Comparison of ENCODE assay signal across 20 mouse cellular contexts in genomic region chr1:161680558-161680957, GRCm38 (mm10).
DNase-seq lines count a peak whose midpoint lies in the region; ATAC-seq and TF ChIP-seq lines count a peak whose summit lies in the region.
"Had no signal": no experiment of that assay in that cellular context is flagged by ENCODE, and none has a peak within 500 bp of the region (broad histone marks: within the 10 kb centered on the region; RNA-seq: fewer than 3 reads in every experiment).

No protein-coding gene starts in this region.

- no peak overlapping the region for H3K27ac ChIP-seq in embryonic facial prominence, embryonic 14.5 days (replicated peaks; ENCODE audit: low read depth, low read length)
- H3K27ac ChIP-seq in embryonic facial prominence, embryonic 10.5 days (replicated peaks) = no peak overlapping the region
- no peak overlapping the region for H3K27ac ChIP-seq in heart, postnatal 0 days (ENCODE audit: low read depth)
- H3K27ac ChIP-seq in heart, embryonic 10.5 days = no peak overlapping the region
- H3K27ac ChIP-seq: embryonic facial prominence, embryonic 13.5 days; forebrain, embryonic 13.5 days; heart, embryonic 15.5 days; hindbrain, embryonic 13.5 days; hindbrain, postnatal 0 days had no signal

- no peak for TF ChIP-seq CTCF in heart, postnatal 0 days (IDR thresholded peaks at IDR 0.05; ENCODE audit: low read depth)

- WGBS in embryonic facial prominence, embryonic 14.5 days = 68% methylated on average over 6 of the region's 6 CpGs
- 88% methylated on average over 6 of the region's 6 CpGs for WGBS in embryonic facial prominence, embryonic 10.5 days
- 37% methylated on average over 6 of the region's 6 CpGs for WGBS in heart, postnatal 0 days
- 63% methylated on average over 6 of the region's 6 CpGs for WGBS in heart, embryonic 10.5 days

- H3K27me3 ChIP-seq in embryonic facial prominence, embryonic 14.5 days (replicated peaks; ENCODE audit: control insufficient read depth, insufficient read depth, low read length) = no peaks in the 10 kb centered on the region
- H3K27me3 ChIP-seq in embryonic facial prominence, embryonic 10.5 days (replicated peaks; ENCODE audit: low read depth, poor library complexity, severe bottlenecking) = no peaks in the 10 kb centered on the region
- H3K27me3 ChIP-seq in heart, postnatal 0 days (ENCODE audit: control insufficient read depth, insufficient read depth, low read length) = no peaks in the 10 kb centered on the region
- no peaks in the 10 kb centered on the region for H3K27me3 ChIP-seq in heart, embryonic 10.5 days (ENCODE audit: insufficient read depth, poor library complexity, severe bottlenecking)
- H3K27me3 ChIP-seq: embryonic facial prominence, embryonic 13.5 days; forebrain, embryonic 13.5 days; heart, embryonic 15.5 days; hindbrain, embryonic 13.5 days had no signal

- H3K4me2 ChIP-seq in embryonic facial prominence, embryonic 14.5 days (ENCODE audit: low read depth, low read length) = no peak overlapping the region
- H3K4me2 ChIP-seq in heart, postnatal 0 days (ENCODE audit: low read depth, low read length) = no peak overlapping the region
- H3K4me2 ChIP-seq: embryonic facial prominence, embryonic 13.5 days; forebrain, embryonic 13.5 days; heart, embryonic 15.5 days; hindbrain, embryonic 13.5 days had no signal

- H3K9me3 ChIP-seq in embryonic facial prominence, embryonic 14.5 days (ENCODE audit: control insufficient read depth, low read length) = no peaks in the 10 kb centered on the region
- H3K9me3 ChIP-seq in embryonic facial prominence, embryonic 10.5 days = no peaks in the 10 kb centered on the region
- no peaks in the 10 kb centered on the region for H3K9me3 ChIP-seq in heart, postnatal 0 days (replicated peaks; ENCODE audit: control insufficient read depth, low read length)
- no peaks in the 10 kb centered on the region for H3K9me3 ChIP-seq in heart, embryonic 10.5 days
- H3K9me3 ChIP-seq: embryonic facial prominence, embryonic 13.5 days; forebrain, embryonic 13.5 days; heart, embryonic 15.5 days; hindbrain, embryonic 13.5 days had no signal

- no peak overlapping the region for H3K9ac ChIP-seq in embryonic facial prominence, embryonic 14.5 days (ENCODE audit: low read depth, low read length)
- no peak overlapping the region for H3K9ac ChIP-seq in heart, postnatal 0 days (replicated peaks; ENCODE audit: low read depth, low read length)
- H3K9ac ChIP-seq: embryonic facial prominence, embryonic 13.5 days; forebrain, embryonic 13.5 days; forebrain, postnatal 0 days; heart, embryonic 15.5 days; hindbrain, embryonic 13.5 days had no signal

- no peaks in the 10 kb centered on the region for H3K4me1 ChIP-seq in embryonic facial prominence, embryonic 14.5 days (ENCODE audit: control insufficient read depth, insufficient read depth, low read length)
- no peaks in the 10 kb centered on the region for H3K4me1 ChIP-seq in embryonic facial prominence, embryonic 10.5 days
- no peaks in the 10 kb centered on the region for H3K4me1 ChIP-seq in heart, postnatal 0 days (ENCODE audit: control insufficient read depth, insufficient read depth)
- no peaks in the 10 kb centered on the region for H3K4me1 ChIP-seq in heart, embryonic 10.5 days
- H3K4me1 ChIP-seq: embryonic facial prominence, embryonic 13.5 days; forebrain, embryonic 13.5 days; heart, embryonic 15.5 days; hindbrain, embryonic 13.5 days had no signal

- H3K36me3 ChIP-seq in embryonic facial prominence, embryonic 14.5 days (ENCODE audit: control insufficient read depth, insufficient read depth, low read length) = no peaks in the 10 kb centered on the region
- no peaks in the 10 kb centered on the region for H3K36me3 ChIP-seq in embryonic facial prominence, embryonic 10.5 days (replicated peaks)
- H3K36me3 ChIP-seq in heart, postnatal 0 days (replicated peaks; ENCODE audit: control insufficient read depth, insufficient read depth, low read length) = no peaks in the 10 kb centered on the region
- no peaks in the 10 kb centered on the region for H3K36me3 ChIP-seq in heart, embryonic 10.5 days
- H3K36me3 ChIP-seq: embryonic facial prominence, embryonic 13.5 days; heart, embryonic 15.5 days; hindbrain, embryonic 13.5 days had no signal

- no peak overlapping the region for H3K4me3 ChIP-seq in embryonic facial prominence, embryonic 14.5 days (ENCODE audit: low read depth, low read length)
- H3K4me3 ChIP-seq in embryonic facial prominence, embryonic 10.5 days = no peak overlapping the region
- H3K4me3 ChIP-seq in heart, postnatal 0 days (ENCODE audit: low read depth, low read length) = no peak overlapping the region
- no peak overlapping the region for H3K4me3 ChIP-seq in heart, embryonic 10.5 days
- H3K4me3 ChIP-seq: embryonic facial prominence, embryonic 13.5 days; forebrain, embryonic 13.5 days; heart, embryonic 15.5 days; hindbrain, embryonic 13.5 days had no signal

- peak; percentile 36 for DNase-seq in embryonic facial prominence, embryonic 14.5 days (ENCODE audit: low spot score)
- no peak for DNase-seq in embryonic facial prominence, embryonic 10.5 days (ENCODE audit: low spot score)
- DNase-seq in heart, postnatal 0 days (ENCODE audit: low spot score) = peak; percentile 17
- DNase-seq in heart, embryonic 10.5 days (ENCODE audit: low spot score) = no peak
- DNase-seq in kidney, postnatal 10 days = peak; percentile 23
- DNase-seq in kidney, adult 8-10 months = no peak
- DNase-seq in right cerebral cortex, postnatal 10 days (ENCODE audit: low spot score in 2 of 2) = peak; percentile 29 to 42
- DNase-seq in right cerebral cortex, adult 18-20 months = no peak
- DNase-seq: adrenal gland, postnatal 10 days; cerebellum, adult 11-12 months; cerebellum, adult 9-10 months; cerebellum, postnatal 25 days; forebrain, postnatal 0 days; gastrocnemius, postnatal 36 days; heart, adult 18-20 months had no signal

- no peak for TF ChIP-seq EP300 in heart, postnatal 0 days (IDR thresholded peaks at IDR 0.05; ENCODE audit: low read depth)

- no peak for ATAC-seq in embryonic facial prominence, embryonic 14.5 days (ENCODE audit: low read depth)
- ATAC-seq in heart, postnatal 0 days (ENCODE audit: insufficient read depth, low read depth) = no peak
- ATAC-seq: forebrain, embryonic 13.5 days; forebrain, postnatal 0 days; hindbrain, postnatal 0 days had no signal

Comparison
In these comparisons a context has a peak if more than half of its experiments do, and no peak if none do; other contexts are left out.
1. DNase-seq: peak in embryonic facial prominence, embryonic 14.5 days (single experiment), heart, postnatal 0 days (single experiment), kidney, postnatal 10 days (single experiment) and right cerebral cortex, postnatal 10 days (2 of 2); none in embryonic facial prominence, embryonic 10.5 days (single experiment), heart, embryonic 10.5 days (single experiment), kidney, adult 8-10 months (0 of 2) and right cerebral cortex, adult 18-20 months (single experiment).